Mouse (Mus musculus): ENCODE data around the gene Cideb.

DNA sequence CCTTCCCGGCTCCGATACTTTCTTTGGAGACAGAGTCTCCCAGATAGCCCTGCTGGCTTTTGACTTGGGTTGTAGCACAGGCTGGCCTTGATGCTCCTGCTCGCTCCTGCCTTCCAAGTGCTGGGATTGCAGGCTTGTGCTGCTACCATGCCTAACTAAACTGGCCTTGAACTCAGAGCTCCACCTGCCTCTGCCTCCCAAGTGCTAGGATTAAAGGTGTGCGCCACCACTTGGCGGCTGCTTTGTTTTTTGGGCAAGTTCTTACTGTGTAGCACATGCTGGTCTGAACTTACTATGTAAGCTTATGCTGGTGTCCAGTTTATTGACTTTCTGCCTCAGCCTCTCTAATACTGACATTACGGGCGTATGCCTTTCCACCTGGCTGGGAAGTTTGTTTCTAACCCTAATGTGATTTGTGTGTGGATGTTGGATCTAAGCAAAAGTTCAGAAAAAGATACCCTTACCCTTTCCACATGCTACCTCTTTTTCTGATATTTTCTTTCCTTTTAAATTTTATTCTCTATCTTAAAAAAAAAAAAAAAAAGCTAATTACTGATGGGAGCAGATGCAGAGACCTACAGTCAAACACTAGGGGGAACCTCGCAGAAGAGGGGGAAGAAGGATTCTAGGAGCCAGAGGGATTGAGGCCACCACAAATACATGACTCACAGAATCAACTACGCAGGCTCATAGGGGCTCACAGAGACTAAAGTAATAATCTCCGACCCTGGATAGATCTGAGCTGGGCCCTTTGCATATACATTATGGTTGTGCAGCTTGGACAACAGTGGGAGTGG is 11.0 kb downstream of the Cideb start:
- no peak for TF ChIP-seq GATA1 (IDR thresholded peaks at IDR 0.05; ENCODE audit: borderline replicate concordance, low read length)
- no peak for TF ChIP-seq FLI1 (IDR thresholded peaks at IDR 0.05; ENCODE audit: low read length)

Measured in megakaryocyte, embryonic 14.5 days (primary cell).